Comparison of ENCODE assay signal across 8 mouse cellular contexts in the genomic region with DNA sequence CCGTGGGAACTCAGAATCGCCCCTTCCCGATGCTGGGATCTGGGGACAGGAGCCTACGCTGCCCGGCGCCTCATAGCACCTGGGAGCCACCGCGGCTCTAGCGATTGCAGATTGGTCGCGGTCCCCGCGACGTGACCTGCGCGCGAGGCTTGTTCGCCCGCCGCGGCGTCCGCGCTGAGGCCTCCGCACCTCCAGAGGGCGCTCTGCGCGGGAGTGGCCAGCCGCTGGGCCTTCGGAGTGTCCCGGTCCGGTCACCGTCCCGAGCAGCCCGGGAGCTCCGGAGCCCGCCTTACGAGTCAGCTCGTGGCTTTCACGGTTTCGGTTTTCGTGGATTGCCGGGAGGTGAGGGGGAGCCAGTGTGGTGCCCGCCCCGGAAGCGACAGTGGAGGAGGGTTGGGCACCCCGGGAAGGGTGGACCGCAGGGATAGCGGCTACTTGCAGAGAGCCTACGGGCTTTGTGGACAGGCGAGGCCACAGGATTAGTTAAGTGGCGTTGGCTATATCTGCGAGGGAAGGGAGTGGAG. TPM values are rescaled to one million over a fixed set of nuclear protein-coding genes. Genes with fewer than 3 reads are reported as not detected.
A peak's percentile ranks its signal among the peaks of the same experiment; 100 is the strongest.
DNase-seq lines count a peak whose midpoint lies in the region; ATAC-seq lines count a peak whose summit lies in the region.

No protein-coding gene starts in this region.

- peak overlapping the region; percentile 92 for H3K4me2 ChIP-seq in hindbrain, embryonic 16.5 days (ENCODE audit: low read length)

- H3K27ac ChIP-seq in hindbrain, embryonic 16.5 days (ENCODE audit: low read depth, low read length) = peak overlapping the region; percentile 90

- H3K27me3 ChIP-seq in hindbrain, embryonic 16.5 days (replicated peaks; ENCODE audit: control insufficient read depth, insufficient read depth, low read length) = peaks cover 3% of the 10 kb centered on the region; the same call in 1 of the 2 replicates
- peaks cover 6% of the 10 kb centered on the region for H3K27me3 ChIP-seq in megakaryocyte, embryonic 14.5 days (replicated peaks)

- peak; percentile 84 for ATAC-seq in hindbrain, embryonic 16.5 days

- H3K4me1 ChIP-seq in hindbrain, embryonic 16.5 days (ENCODE audit: control insufficient read depth, insufficient read depth, low read depth, low read length) = peaks cover 19% of the 10 kb centered on the region
- peaks cover 52% of the 10 kb centered on the region for H3K4me1 ChIP-seq in megakaryocyte, embryonic 14.5 days

- H3K4me3 ChIP-seq in hindbrain, embryonic 16.5 days (ENCODE audit: low read length) = peak overlapping the region; percentile 85
- peak overlapping the region; percentile 97 for H3K4me3 ChIP-seq in megakaryocyte, embryonic 14.5 days (replicated peaks)

- peak overlapping the region; percentile 88 for H3K9ac ChIP-seq in hindbrain, embryonic 16.5 days (ENCODE audit: low read depth, low read length)

- DNase-seq in R1 (ENCODE audit: low read depth, low spot score) = peak; percentile 69
- DNase-seq in cerebellum, postnatal 25 days = peak; percentile 98
- peak; percentile 93 for DNase-seq in gastrocnemius, adult 18-20 months (ENCODE audit: low spot score)
- DNase-seq in left cerebral cortex, adult 8-10 months (ENCODE audit: low spot score in 2 of 2) = peak; percentile 85 to 91
- peak; percentile 87 to 91 for DNase-seq in right cerebral cortex, adult 2 months (ENCODE audit: low spot score in 2 of 2)
- peak; percentile 69 for DNase-seq in urinary bladder, postnatal 10 days (ENCODE audit: low spot score)

- peaks cover 5% of the 10 kb centered on the region; the same call in 1 of the 2 replicates for H3K36me3 ChIP-seq in hindbrain, embryonic 16.5 days (ENCODE audit: control insufficient read depth, insufficient read depth, low read length)
- H3K36me3 ChIP-seq in megakaryocyte, embryonic 14.5 days (replicated peaks; ENCODE audit: low read length) = peaks cover 37% of the 10 kb centered on the region

- WGBS in hindbrain, embryonic 16.5 days = under 1% methylated on average over 49 of the region's 53 CpGs

- H3K9me3 ChIP-seq in hindbrain, embryonic 16.5 days (ENCODE audit: control insufficient read depth, low read length) = no peaks in the 10 kb centered on the region
- H3K9me3 ChIP-seq in megakaryocyte, embryonic 14.5 days = no peaks in the 10 kb centered on the region

RNA-seq across cellular contexts. Expression of gene Dnm1, which starts 9.7 kb away (rescaled TPM):
- 1 to 10 TPM; 3.5 to 5.3 TPM for total RNA-seq in gastrocnemius, adult 18-20 months (2021)
- 71.2 and 79.0 TPM in 2 replicates for polyA plus RNA-seq in hindbrain, embryonic 16.5 days (2015; fragmentation: Nextera tagmentation; extraction: Ambion mirVana)
- total RNA-seq in left cerebral cortex, adult 8-10 months (2022) = 1,000 to 10,000 TPM; 1,127 to 1,189 (median 1,146) TPM
- polyA plus RNA-seq in megakaryocyte, embryonic 14.5 days (2012; ENCODE audit: insufficient read depth, low replicate concordance) = 3.6 and 6.2 TPM in 2 replicates

RNA-seq across cellular contexts. Expression of gene Ciz1, which starts 10.8 kb away (rescaled TPM):
- total RNA-seq in gastrocnemius, adult 18-20 months (2021) = 10 to 100 TPM; 25.6 to 27.5 TPM
- polyA plus RNA-seq in hindbrain, embryonic 16.5 days (2015; fragmentation: Nextera tagmentation; extraction: Ambion mirVana) = 41.1 and 57.5 TPM in 2 replicates
- 10 to 100 TPM; 65.8 to 82.5 (median 75.7) TPM for total RNA-seq in left cerebral cortex, adult 8-10 months (2022)
- 103 and 163 TPM in 2 replicates for polyA plus RNA-seq in megakaryocyte, embryonic 14.5 days (2012; ENCODE audit: insufficient read depth, low replicate concordance)

RNA-seq across cellular contexts. Expression of gene 1110008P14Rik, which starts 18.9 kb away (rescaled TPM):
- total RNA-seq in gastrocnemius, adult 18-20 months (2021) = 10 to 100 TPM; 42.6 to 47.1 TPM
- polyA plus RNA-seq in hindbrain, embryonic 16.5 days (2015; fragmentation: Nextera tagmentation; extraction: Ambion mirVana) = 161 and 196 TPM in 2 replicates
- 100 to 1,000 TPM; 226 to 280 (median 259) TPM for total RNA-seq in left cerebral cortex, adult 8-10 months (2022)
- 74.3 and 79.5 TPM in 2 replicates for polyA plus RNA-seq in megakaryocyte, embryonic 14.5 days (2012; ENCODE audit: insufficient read depth, low replicate concordance)

RNA-seq across cellular contexts. Expression of gene Lcn2, which starts 25.2 kb away (rescaled TPM):
- 1 to 10 TPM; 1.4 to 4.8 TPM for total RNA-seq in gastrocnemius, adult 18-20 months (2021)
- polyA plus RNA-seq in hindbrain, embryonic 16.5 days (2015; fragmentation: Nextera tagmentation; extraction: Ambion mirVana) = 0.76 and 0.93 TPM in 2 replicates
- under 1 TPM; 0.50 to 0.81 (median 0.63) TPM for total RNA-seq in left cerebral cortex, adult 8-10 months (2022)
- polyA plus RNA-seq in megakaryocyte, embryonic 14.5 days (2012; ENCODE audit: insufficient read depth, low replicate concordance) = 15.0 and 32.0 TPM in 2 replicates

RNA-seq across cellular contexts. Expression of gene Ptges2, which starts 32.8 kb away (rescaled TPM):
- total RNA-seq in gastrocnemius, adult 18-20 months (2021) = 10 to 100 TPM; 37.1 to 43.0 TPM
- polyA plus RNA-seq in hindbrain, embryonic 16.5 days (2015; fragmentation: Nextera tagmentation; extraction: Ambion mirVana) = 56.4 and 59.8 TPM in 2 replicates
- total RNA-seq in left cerebral cortex, adult 8-10 months (2022) = 10 to 100 TPM; 46.9 to 51.4 (median 49.9) TPM
- 2.5 and 3.4 TPM in 2 replicates for polyA plus RNA-seq in megakaryocyte, embryonic 14.5 days (2012; ENCODE audit: insufficient read depth, low replicate concordance)

Comparison
In these comparisons a context has a peak if more than half of its experiments do, and no peak if none do; other contexts are left out.
1. Peak in every context shown above with its lines: DNase-seq, ATAC-seq, H3K4me3 ChIP-seq and H3K27ac ChIP-seq.
2. RNA of gene Dnm1, which starts 9.7 kb away (total RNA-seq): 1,127 to 1,189 TPM in left cerebral cortex, adult 8-10 months; 3.5 to 5.3 TPM in gastrocnemius, adult 18-20 months; every median in the first group is over 100 times any median in the second.
3. RNA of gene 1110008P14Rik, which starts 18.9 kb away (total RNA-seq): 226 to 280 TPM in left cerebral cortex, adult 8-10 months; 42.6 to 47.1 TPM in gastrocnemius, adult 18-20 months; every median in the first group is over 4 times any median in the second.